Mouse (Mus musculus) heart, adult 2 months (tissue): Measurements from ENCODE around the gene Zbtb7b. TPM values are rescaled to one million over a fixed set of nuclear protein-coding genes. Genes with fewer than 3 reads are reported as not detected.

ENCODE experiments used
- DNase-seq, 2 experiments: peaks; one replicate each; pipeline ENCODE4 v3.0.0; 2021
- H3K27ac ChIP-seq: fragments of 200-600 bp; 2 replicates; pipeline ENCODE4 v1.8.1; 2022
- H3K27me3 ChIP-seq: fragments of 200-500 bp; 2 replicates; pipeline ENCODE4 v1.6.1; 2012; ENCODE audit warnings: mild to moderate bottlenecking, low read length, inconsistent platforms, mixed read lengths; ENCODE audit not compliant: control insufficient read depth, insufficient read depth
- H3K36me3 ChIP-seq: fragments of 200-500 bp; 2 replicates; pipeline ENCODE4 v1.6.1; 2012; ENCODE audit warnings: low read length, inconsistent platforms; ENCODE audit not compliant: control insufficient read depth, insufficient read depth
- H3K4me1 ChIP-seq: fragments of 200-500 bp; 2 replicates; pipeline ENCODE4 v1.6.1; 2011; ENCODE audit warnings: low read length; ENCODE audit not compliant: control insufficient read depth, insufficient read depth
- H3K4me3 ChIP-seq: fragments of 200-600 bp; 2 replicates; pipeline ENCODE4 v1.8.1; 2022
- H3K79me2 ChIP-seq: fragments of 200-500 bp; replicated peaks from 2 replicates; pipeline ENCODE4 v1.6.1; 2012; ENCODE audit warnings: mild to moderate bottlenecking, inconsistent platforms, low read length, moderate library complexity, mixed read lengths; ENCODE audit not compliant: control insufficient read depth, insufficient read depth
- H3K9ac ChIP-seq: fragments of 200-500 bp; 2 replicates; pipeline ENCODE4 v1.6.1; 2012; ENCODE audit warnings: low read depth, mild to moderate bottlenecking, control low read depth, inconsistent platforms, low read length, mixed read lengths
- CTCF ChIP-seq: fragments of 200-600 bp; IDR thresholded peaks from 2 replicates; pipeline ENCODE4 v1.8.1; 2022; ENCODE audit warnings: antibody characterized with exemption, mild to moderate bottlenecking, moderate library complexity
- EP300 ChIP-seq: fragments of 200-500 bp; IDR thresholded peaks from 2 replicates; pipeline ENCODE4 v1.6.1; 2011; ENCODE audit warnings: low read depth, low read length, control low read depth; ENCODE audit not compliant: insufficient read depth
- POLR2A ChIP-seq: fragments of 200-500 bp; IDR thresholded peaks from 2 replicates; pipeline ENCODE4 v1.6.1; 2011; ENCODE audit warnings: mild to moderate bottlenecking, low read depth, low read length, control low read depth; ENCODE audit not compliant: insufficient read depth
- WGBS: fragments of 180-500 bp; shearing (Covaris S2); methylation state at CpG from one replicate; pipeline ENCODE4 v1.1.7; 2018; 5-methylcytosine and 5-hydroxymethylcytosine counted together
- intact Hi-C: fragments of 180-260 bp; cut with DNase I; formaldehyde crosslinking; loops from one replicate; pipeline ENCODE4 v1.15.1; 2025
- polyA plus RNA-seq: library from polyadenylated mRNA; depleted of rRNA; stranded (reverse); fragments of >200 nt; gene quantifications from 2 replicates; pipeline ENCODE4 v1.2.3, GENCODE M21; 2012
- total RNA-seq, 2 experiments: library from RNA; stranded (reverse); gene quantifications; 2 replicates each; pipeline ENCODE4 v1.2.3; 2021

Gene Zbtb7b
- total and polyA plus RNA-seq, 3 experiments: 20.5 to 23.4 (median 21.5) TPM

GRCm38 (mm10) chr3:89388901-89389740, 5.5 kb downstream of the Zbtb7b start:
- Histone ChIP-seq H3K4me3 (no peak overlapping the region), H3K79me2 (no peaks in the 10 kb centered on the region; the same call in 1 of the 2 replicates), H3K27ac (peak overlapping the region; percentile 94), H3K4me1 (peaks cover 13% of the 10 kb centered on the region), H3K9ac (no peak overlapping the region), H3K27me3 (no peaks in the 10 kb centered on the region), H3K36me3 (no peaks in the 10 kb centered on the region)
- no peak for TF ChIP-seq EP300
- no peak for TF ChIP-seq CTCF
- TF ChIP-seq POLR2A: no peak
- WGBS: 45% methylated on average over 6 of the region's 6 CpGs
- intact Hi-C loops: no loop called here
- DNase-seq: peak in 1 of 2 experiments; percentile 46

GRCm38 (mm10) chr3:89388134-89388881, 6.3 kb downstream of the Zbtb7b start:
- WGBS: 46% methylated on average over 11 of the region's 11 CpGs
- Histone ChIP-seq H3K9ac (no peak overlapping the region), H3K4me3 (no peak overlapping the region), H3K4me1 (peaks cover 13% of the 10 kb centered on the region), H3K27ac (peak overlapping the region; percentile 94), H3K36me3 (no peaks in the 10 kb centered on the region), H3K27me3 (no peaks in the 10 kb centered on the region), H3K79me2 (no peaks in the 10 kb centered on the region; the same call in 1 of the 2 replicates)
- TF ChIP-seq POLR2A (no peak), EP300 (no peak)
- intact Hi-C loops: no loop called here
- DNase-seq: peak; percentile 75 to 82

GRCm38 (mm10) chr3:89387632-89388031, 6.9 kb downstream of the Zbtb7b start:
- peak; percentile 55 to 59 for DNase-seq
- H3K4me1 ChIP-seq: peaks cover 13% of the 10 kb centered on the region
- intact Hi-C loops: no loop called here
- peak overlapping the region; percentile 94 for H3K27ac ChIP-seq
- WGBS: 65% methylated on average over 11 of the region's 11 CpGs
- H3K4me3 ChIP-seq: no peak overlapping the region
- no peaks in the 10 kb centered on the region for H3K27me3 ChIP-seq
- H3K36me3 ChIP-seq: no peaks in the 10 kb centered on the region
- TF ChIP-seq POLR2A (no peak), EP300 (no peak), CTCF (no peak)
- no peaks in the 10 kb centered on the region; the same call in 1 of the 2 replicates for H3K79me2 ChIP-seq
- H3K9ac ChIP-seq: peak overlapping the region; percentile 29

GRCm38 (mm10) chr3:89386438-89387420, 7.8 kb downstream of the Zbtb7b start:
- H3K4me3 ChIP-seq: no peak overlapping the region
- H3K9ac ChIP-seq: peak overlapping the region; percentile 2; the same call in 1 of the 2 replicates
- no peak for DNase-seq
- H3K79me2 ChIP-seq: no peaks in the 10 kb centered on the region; the same call in 1 of the 2 replicates
- H3K36me3 ChIP-seq: no peaks in the 10 kb centered on the region
- peak overlapping the region; percentile 94; the same call in 1 of the 2 replicates for H3K27ac ChIP-seq
- intact Hi-C loops: no loop called here
- TF ChIP-seq POLR2A (no peak), CTCF (no peak), EP300 (no peak)
- no peaks in the 10 kb centered on the region for H3K27me3 ChIP-seq
- 73% methylated on average over 17 of the region's 17 CpGs for WGBS
- H3K4me1 ChIP-seq: peaks cover 13% of the 10 kb centered on the region

GRCm38 (mm10) chr3:89385451-89385850, 9.1 kb downstream of the Zbtb7b start:
- DNase-seq: no peak
- Histone ChIP-seq H3K27ac (no peak overlapping the region), H3K27me3 (no peaks in the 10 kb centered on the region), H3K4me1 (peaks cover 10% of the 10 kb centered on the region), H3K79me2 (no peaks in the 10 kb centered on the region; the same call in 1 of the 2 replicates), H3K9ac (no peak overlapping the region), H3K4me3 (no peak overlapping the region), H3K36me3 (no peaks in the 10 kb centered on the region)
- no peak for TF ChIP-seq POLR2A
- no peak for TF ChIP-seq EP300
- TF ChIP-seq CTCF: no peak
- intact Hi-C loops: no loop called here
- WGBS: 67% methylated on average over 11 of the region's 11 CpGs
